Mouse (Mus musculus) MEL-GATA-1-ER (cell line): ENCODE measurements around the gene Cfap77.

Experiments used
- DNase-seq: peaks from one replicate; pipeline ENCODE4 v3.0.0-alpha.2; 2012; ENCODE audit warnings: low read depth; ENCODE audit errors: extremely low read depth

The Cfap77 gene

DNA sequence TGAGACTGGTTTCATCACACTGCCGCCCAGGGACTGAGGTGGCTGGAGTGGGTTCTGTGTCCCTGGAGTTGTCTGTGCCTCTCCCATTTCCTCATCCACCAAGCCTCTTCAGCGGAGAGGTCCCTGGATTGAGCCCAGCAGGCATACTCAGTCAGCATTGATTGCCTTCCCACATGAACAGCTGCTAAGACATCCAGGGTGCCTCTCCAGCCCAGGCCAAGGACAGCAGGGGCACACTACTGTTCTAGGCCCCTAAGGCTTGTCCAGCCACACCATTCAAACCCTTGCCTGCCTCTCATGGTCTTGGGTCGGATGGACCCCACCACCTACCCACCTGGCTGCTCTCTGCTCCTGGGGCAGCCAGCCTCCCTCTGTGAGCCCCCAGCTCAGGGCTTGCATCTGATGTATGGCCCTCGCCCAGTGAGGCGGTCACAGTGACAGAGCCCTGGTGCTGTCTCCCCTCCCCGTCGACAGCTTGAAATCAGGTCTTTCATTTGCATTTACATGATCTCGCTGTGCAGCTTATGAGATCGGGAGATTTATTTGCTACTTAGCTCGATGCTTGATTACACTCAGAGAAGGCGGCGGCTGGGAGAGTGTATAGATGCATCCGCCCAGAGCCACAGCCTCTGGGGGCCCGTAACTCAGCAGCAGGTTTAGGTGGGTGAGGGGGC, 57.6 kb downstream of the Cfap77 start:
- DNase-seq: no peak

GRCm38 (mm10) chr2:28995436-28995835, 59.4 kb downstream of the Cfap77 start:
- DNase-seq: no peak

DNA sequence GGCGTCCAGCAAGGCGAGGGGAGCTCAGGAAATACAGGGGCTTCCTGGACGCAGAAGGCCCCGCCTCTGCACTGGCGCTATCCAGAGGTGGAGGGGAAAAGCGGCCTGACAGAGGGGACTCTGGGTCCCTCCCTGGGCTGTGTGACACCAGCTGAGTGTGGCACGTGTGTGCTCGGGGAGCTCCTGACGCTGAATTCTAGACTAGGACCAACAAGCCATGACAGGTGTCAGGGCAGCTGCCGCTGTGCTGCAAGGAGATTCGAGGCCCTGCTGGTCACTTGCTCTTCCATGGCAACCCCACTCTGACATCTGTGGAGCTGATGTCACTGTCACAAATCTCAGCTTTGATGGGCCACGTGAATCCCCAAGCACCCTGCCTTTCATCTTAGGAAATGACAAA, 60.9 kb downstream of the Cfap77 start:
- DNase-seq: no peak

- DNase-seq: peak; percentile 2
Observed at GRCm38 (mm10) chr2:28988781-28989180, 66.1 kb downstream of the Cfap77 start.

DNA sequence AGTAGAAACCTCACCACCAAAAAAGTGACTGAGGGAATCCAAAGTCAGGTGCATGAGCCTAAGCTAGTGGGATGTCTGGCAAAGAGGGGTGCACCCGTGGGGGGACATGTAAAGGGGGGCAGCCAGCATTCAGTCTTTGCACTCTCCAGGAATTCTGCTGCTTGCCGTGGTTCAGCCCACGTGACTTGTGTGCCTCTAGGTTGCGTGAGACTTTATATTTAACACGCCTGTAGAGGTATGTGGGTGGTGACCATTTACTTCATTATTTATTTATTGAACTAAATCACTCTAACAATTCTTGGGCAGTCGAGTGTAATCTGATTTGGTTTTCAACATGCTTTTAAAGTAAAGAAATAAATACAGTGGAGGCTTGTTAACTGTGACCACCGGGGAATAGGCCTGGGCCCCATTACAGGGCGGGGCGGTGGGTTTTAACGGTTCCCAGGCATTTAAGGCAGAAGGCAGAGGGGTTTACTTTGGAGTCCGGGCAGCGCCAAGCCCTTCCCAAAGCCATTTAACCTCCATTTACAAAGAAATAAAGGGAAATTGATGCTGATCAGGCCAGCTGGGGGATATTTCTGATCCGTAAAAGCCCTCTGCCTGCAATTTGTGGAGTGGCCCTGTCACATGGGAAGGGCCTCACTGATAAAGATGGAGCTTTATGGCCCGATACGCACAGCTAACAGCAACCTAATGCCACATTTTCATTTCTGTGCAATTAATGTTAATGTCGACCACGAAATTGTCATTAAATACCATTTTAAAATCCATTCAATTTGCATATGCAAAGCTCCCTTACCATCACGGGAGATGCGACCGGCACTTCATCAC, 74.6 kb downstream of the Cfap77 start:
- DNase-seq: no peak

GRCm38 (mm10) chr2:28978461-28978860, 76.4 kb downstream of the Cfap77 start:
- DNase-seq: no peak

DNA sequence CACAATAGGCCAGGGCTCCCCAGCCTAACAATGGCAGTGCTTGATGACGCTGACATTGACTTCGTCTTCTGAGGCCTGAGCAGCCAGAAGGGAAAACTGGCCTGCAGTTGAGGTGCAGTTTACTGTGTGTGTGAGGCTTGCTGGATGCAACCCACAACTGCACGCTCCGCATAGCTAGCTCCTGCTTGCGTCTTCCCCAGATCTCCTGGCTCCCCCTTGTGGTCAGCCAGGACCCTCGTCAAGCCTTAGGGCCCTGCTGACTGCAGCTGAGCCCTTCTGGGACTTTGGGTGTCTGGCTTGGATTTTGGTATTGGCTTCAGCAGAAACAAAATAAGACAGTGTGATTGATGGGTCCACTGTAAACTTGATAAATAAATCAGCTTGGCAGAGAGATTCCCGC, 78.2 kb downstream of the Cfap77 start:
- DNase-seq: peak; percentile 21

GRCm38 (mm10) chr2:28975604-28976003, 79.3 kb downstream of the Cfap77 start:
- DNase-seq: no peak

- no peak for DNase-seq
Observed at GRCm38 (mm10) chr2:28974520-28974919, 80.3 kb downstream of the Cfap77 start.

DNA sequence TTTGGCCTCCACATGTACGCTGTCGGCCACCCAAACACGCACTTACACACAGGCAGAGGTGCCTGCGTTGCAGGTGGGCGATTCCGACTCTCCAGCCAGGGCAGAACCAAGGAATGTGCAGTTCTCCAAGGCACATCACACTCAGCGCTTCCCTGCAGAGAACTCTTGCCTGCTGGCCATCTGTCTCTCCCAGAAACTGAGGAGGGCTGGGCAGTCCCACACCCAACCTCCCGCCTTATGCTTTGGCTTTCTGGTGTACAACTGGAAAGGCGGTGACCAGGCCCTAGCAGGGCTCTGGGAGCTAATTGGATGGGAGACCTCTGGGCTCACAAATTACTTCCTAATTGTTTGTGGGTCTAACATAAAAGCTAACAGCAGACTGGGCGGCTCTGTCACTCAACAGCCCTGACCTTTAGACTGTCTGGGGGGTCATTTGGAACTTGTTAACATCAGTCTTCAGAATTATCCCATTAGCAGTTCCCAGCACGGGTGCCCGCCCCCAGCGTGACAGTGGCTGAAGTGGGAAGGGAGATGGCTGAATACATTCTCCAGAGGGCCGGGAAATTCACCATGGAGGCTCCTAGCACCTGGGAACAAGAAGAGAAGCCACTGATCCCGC, 80.9 kb downstream of the Cfap77 start:
- no peak for DNase-seq

DNA sequence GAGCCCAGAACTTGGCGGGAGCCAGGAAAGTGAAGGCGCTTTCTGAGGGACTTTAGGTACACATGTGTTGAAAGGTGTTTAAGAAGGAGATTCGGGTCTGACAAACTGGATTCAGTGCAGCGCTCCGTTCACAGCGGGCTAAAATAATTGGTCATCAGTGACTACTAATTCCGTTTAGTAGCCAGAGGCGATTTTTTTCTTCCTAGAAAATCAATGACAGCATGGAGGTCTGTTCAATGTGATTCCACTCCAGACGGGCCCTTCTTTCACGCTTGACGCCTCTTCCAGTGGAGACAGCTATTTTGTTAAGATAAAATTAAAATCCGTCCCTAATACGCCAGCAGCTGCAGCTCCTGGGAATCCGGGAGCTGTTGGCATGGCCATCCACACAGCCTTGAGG, 84.4 kb downstream of the Cfap77 start:
- DNase-seq: no peak

DNA sequence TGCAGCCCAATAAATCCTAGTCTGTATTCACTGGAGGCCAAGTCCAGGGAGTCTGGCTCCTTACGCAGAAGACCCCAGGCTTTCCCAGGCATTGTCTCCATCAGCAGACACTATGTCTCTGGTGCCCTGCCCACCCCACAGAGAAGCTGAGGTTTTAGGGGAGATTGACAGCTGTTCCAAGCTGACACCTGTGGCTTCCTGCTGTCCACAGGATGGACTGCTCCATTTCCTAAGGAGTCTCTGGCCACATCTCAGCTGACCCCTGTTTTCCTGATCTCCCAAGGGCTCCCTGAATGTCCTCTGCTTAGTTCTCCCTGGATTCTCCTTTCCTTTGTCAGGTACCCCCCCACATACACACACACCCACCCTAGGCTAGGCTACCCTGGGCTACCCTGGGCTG, 86.6 kb downstream of the Cfap77 start:
- DNase-seq: no peak

GRCm38 (mm10) chr2:28966151-28966795, 88.6 kb downstream of the Cfap77 start:
- DNase-seq: no peak

DNA sequence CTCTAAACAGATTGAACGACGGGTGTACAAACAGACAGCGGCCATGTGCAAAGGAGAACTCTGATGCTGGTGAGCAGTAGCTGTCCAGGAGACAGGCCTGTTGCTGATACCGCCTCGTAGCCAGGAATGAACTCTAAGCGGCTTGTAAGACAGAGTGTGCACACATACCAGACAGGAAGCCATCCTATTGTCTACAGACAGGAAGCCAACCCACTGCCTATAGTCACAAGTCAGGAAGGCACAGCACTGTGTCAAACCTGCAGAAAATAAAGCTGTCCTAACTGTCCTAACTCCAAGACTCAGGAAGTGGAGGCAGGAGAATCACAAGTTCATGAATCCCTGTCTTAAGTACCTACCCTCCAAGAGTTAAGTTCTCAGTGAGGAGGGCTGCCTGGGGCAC, 91.3 kb downstream of the Cfap77 start:
- DNase-seq: no peak

DNA sequence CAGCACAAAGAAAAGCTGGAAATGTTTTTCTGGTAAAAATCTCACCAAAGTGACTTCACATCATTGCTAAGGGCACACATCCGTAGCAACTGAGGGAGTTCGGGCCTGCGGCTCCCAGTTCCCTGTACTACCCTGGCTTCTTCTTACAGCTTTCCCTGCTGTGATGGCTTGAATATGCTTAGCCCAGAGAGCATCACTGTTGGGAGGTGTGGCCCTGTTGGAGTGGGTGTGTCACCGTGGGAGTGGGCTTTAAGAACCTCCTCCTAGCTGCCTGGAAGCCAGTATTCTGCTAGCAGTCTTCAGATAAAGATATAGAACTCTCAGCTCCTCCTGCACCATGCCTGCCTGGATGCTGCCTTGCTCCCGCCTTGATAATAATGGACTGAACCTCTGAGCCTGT, 93.2 kb downstream of the Cfap77 start:
- no peak for DNase-seq

DNA sequence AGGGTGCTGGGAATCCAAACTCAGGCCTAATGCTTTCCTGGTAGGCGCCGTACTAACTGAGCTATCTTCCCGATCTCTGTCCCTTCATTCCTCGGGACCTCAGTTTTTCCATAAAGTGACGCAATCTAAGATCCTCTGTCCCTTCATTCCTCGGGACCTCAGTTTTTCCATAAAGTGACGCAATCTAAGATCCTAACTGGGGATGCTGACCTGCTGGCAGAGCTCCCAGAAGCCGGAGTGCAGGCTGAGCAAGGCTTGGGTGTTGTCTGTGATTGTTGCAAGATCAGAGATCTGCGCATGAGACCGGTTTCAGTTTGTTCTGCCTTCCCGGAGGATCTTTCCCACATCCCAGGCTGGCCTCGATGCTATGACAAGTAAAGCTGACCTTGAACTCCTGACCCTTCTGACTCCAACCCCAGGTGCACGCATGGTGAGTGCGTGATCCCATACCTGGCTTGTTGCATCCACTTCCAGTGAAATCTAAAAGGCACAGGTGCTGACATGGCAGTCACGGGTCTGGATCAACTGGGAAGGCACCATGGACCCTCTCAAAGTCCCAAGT, 93.8 kb downstream of the Cfap77 start:
- no peak for DNase-seq

DNA sequence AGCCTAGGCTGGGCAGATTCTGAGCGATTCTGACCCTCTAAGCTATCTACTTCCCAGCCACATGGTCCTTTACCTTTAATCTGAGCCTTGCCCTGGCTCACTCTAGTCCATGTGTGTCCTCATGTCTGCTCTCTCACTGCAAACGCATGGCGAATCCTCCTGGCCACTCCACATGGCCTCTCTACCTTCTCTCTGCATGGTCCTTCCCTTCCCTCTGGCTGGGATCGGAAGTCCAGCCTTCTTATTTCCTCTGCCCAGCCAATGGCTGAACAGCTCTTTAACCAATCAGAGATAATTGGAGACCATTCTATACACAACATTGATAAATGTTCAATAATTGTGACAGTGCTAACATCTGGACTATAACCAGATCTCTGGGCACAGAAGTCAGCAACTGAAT, 98.0 kb downstream of the Cfap77 start:
- DNase-seq: no peak

DNA sequence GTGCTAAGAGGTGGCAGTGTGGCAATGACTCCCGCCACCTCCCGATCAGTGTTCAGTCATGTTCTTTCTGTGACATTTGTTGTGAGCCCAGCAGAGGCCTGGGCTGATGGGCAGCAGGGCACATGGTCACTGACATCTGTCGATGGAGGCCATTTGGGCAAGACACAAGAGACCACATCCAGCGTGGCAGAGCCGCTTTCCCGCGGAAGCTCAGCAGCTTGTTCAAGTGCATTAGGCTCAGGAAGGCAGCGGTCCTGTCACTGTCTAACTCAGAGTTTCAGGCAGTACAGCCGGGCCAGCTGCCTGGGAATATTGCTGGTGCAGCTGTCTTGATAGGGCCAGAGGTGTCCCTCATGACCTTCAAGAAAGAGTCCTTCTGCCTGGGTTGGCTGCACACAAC, 100.3 kb downstream of the Cfap77 start:
- no peak for DNase-seq

- DNase-seq: no peak
Observed at GRCm38 (mm10) chr2:28952981-28953380, 101.9 kb downstream of the Cfap77 start.

- no peak for DNase-seq
Observed at GRCm38 (mm10) chr2:28946312-28946711, 108.6 kb downstream of the Cfap77 start.

- DNase-seq: no peak
Observed at GRCm38 (mm10) chr2:28945388-28945787, 109.5 kb downstream of the Cfap77 start.
